Mouse (Mus musculus) embryo, embryonic 11.5 days (tissue): ENCODE measurements around the gene Nop2.

ENCODE experiments used
- DNase-seq: peaks from one replicate; pipeline ENCODE4 v3.0.0-alpha.2; 2012; ENCODE audit warnings: low read depth, low spot score

The Nop2 gene

GRCm38 (mm10) chr6:125109371-125109770, 22.3 kb upstream of the Nop2 start:
- DNase-seq = no peak

GRCm38 (mm10) chr6:125110927-125111326, 20.8 kb upstream of the Nop2 start:
- no peak for DNase-seq

GRCm38 (mm10) chr6:125112553-125112952, 19.2 kb upstream of the Nop2 start:
- no peak for DNase-seq

GRCm38 (mm10) chr6:125119387-125119786, 12.3 kb upstream of the Nop2 start:
- no peak for DNase-seq

GRCm38 (mm10) chr6:125128724-125129123, 3.0 kb upstream of the Nop2 start:
- no peak for DNase-seq

- no peak for DNase-seq
Observed at GRCm38 (mm10) chr6:125129710-125130402, 1.9 kb upstream of the Nop2 start.

GRCm38 (mm10) chr6:125132470-125132869, 761 bp downstream of the Nop2 start:
- no peak for DNase-seq

- no peak for DNase-seq
Observed at GRCm38 (mm10) chr6:125137002-125137671, 5.4 kb downstream of the Nop2 start.

- no peak for DNase-seq
Observed at GRCm38 (mm10) chr6:125139747-125140146, 8.0 kb downstream of the Nop2 start.

- no peak for DNase-seq
Observed at GRCm38 (mm10) chr6:125142436-125142835, 10.7 kb downstream of the Nop2 start.

- DNase-seq = no peak
Observed at GRCm38 (mm10) chr6:125143128-125143527, 11.4 kb downstream of the Nop2 start.

- DNase-seq = no peak
Observed at GRCm38 (mm10) chr6:125143904-125144303, 12.2 kb downstream of the Nop2 start.

- peak; percentile 86 for DNase-seq
Observed at GRCm38 (mm10) chr6:125145001-125145400, 13.3 kb downstream of the Nop2 start, which contains the start of gene Iffo1. TSS of gene Iffo1 (plus strand) at chr6:125145241.

GRCm38 (mm10) chr6:125145479-125145951, 13.8 kb downstream of the Nop2 start:
- no peak for DNase-seq

GRCm38 (mm10) chr6:125146148-125146547, 14.4 kb downstream of the Nop2 start:
- DNase-seq = no peak

- DNase-seq = no peak
Observed at GRCm38 (mm10) chr6:125146797-125147196, 15.1 kb downstream of the Nop2 start.

GRCm38 (mm10) chr6:125147329-125147728, 15.6 kb downstream of the Nop2 start:
- no peak for DNase-seq

GRCm38 (mm10) chr6:125148251-125148925, 16.7 kb downstream of the Nop2 start:
- no peak for DNase-seq

GRCm38 (mm10) chr6:125148926-125149568, 17.3 kb downstream of the Nop2 start:
- no peak for DNase-seq

GRCm38 (mm10) chr6:125149569-125149950, 17.9 kb downstream of the Nop2 start:
- no peak for DNase-seq

GRCm38 (mm10) chr6:125152212-125153017, 20.7 kb downstream of the Nop2 start:
- DNase-seq = no peak
